Comparison of ENCODE assay signal across 15 mouse cellular contexts in the genomic region with DNA sequence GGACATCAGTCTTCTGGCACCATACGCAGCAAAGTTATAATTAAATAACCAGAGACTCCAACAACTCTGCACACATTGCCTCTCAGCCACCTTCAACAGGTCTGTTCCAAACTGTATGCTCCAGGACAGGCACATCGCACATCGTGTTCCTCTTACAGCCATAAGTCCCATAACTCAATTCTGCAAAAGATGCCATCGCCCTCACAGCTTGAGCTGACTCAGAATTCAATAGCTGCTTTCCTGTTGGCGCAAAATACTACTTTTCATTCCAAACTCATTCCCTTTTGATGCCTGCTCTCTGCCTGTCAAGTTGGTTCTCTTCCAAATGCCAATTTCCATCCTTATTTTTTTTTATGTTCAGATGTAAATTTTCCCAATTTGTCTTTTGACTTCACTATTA.
DNase-seq lines count a peak whose midpoint lies in the region; ATAC-seq and TF ChIP-seq lines count a peak whose summit lies in the region.
"Had no signal": no experiment of that assay in that cellular context is flagged by ENCODE, and none has a peak within 500 bp of the region (broad histone marks: within the 10 kb centered on the region; RNA-seq: fewer than 3 reads in every experiment).

No protein-coding gene starts in this region.

- DNase-seq in cerebellum, adult 9-11 months: peak; percentile 8
- DNase-seq in cerebellum, adult 11-12 months: no peak
- peak; percentile 17 for DNase-seq in right cerebral cortex, adult 18-20 months
- DNase-seq in right cerebral cortex, postnatal 14 days: no peak
- peak; percentile 34 to 52 for DNase-seq in layer of hippocampus, adult 8-10 months (ENCODE audit: low spot score in 2 of 2)
- no peak for DNase-seq in liver, postnatal 0 days
- DNase-seq: adrenal gland, postnatal 10 days; gastrocnemius, postnatal 10 days; heart, postnatal 4 days had no signal

- 80% methylated on average over 5 of the region's 5 CpGs for WGBS in heart, embryonic 11.5 days (ENCODE audit: insufficient replicate concordance)
- WGBS in intestine, postnatal 0 days: 83% methylated on average over 5 of the region's 5 CpGs
- WGBS in liver, postnatal 0 days (ENCODE audit: insufficient replicate concordance): 76% methylated on average over 5 of the region's 5 CpGs

- H3K4me3 ChIP-seq in heart, embryonic 11.5 days (ENCODE audit: low read depth, low read length): no peak overlapping the region
- H3K4me3 ChIP-seq in intestine, postnatal 0 days (ENCODE audit: low read depth, low read length): no peak overlapping the region
- H3K4me3 ChIP-seq in liver, postnatal 0 days (ENCODE audit: low read depth, low read length): no peak overlapping the region
- H3K4me3 ChIP-seq: heart, embryonic 10.5 days; midbrain, embryonic 12.5 days had no signal

- no peaks in the 10 kb centered on the region for H3K27me3 ChIP-seq in heart, embryonic 11.5 days (ENCODE audit: control insufficient read depth, insufficient read depth, low read length)
- H3K27me3 ChIP-seq in intestine, postnatal 0 days (replicated peaks; ENCODE audit: control insufficient read depth, insufficient read depth, low read length): no peaks in the 10 kb centered on the region
- no peaks in the 10 kb centered on the region for H3K27me3 ChIP-seq in liver, postnatal 0 days (ENCODE audit: insufficient read depth, low read length)
- H3K27me3 ChIP-seq: midbrain, embryonic 12.5 days had no signal

- no peak overlapping the region for H3K9ac ChIP-seq in heart, embryonic 11.5 days (ENCODE audit: low read depth, low read length)
- no peak overlapping the region for H3K9ac ChIP-seq in intestine, postnatal 0 days (ENCODE audit: low read depth, low read length)
- no peak overlapping the region for H3K9ac ChIP-seq in liver, postnatal 0 days (replicated peaks)
- H3K9ac ChIP-seq: midbrain, embryonic 12.5 days had no signal

- H3K9me3 ChIP-seq in heart, embryonic 11.5 days (replicated peaks; ENCODE audit: control insufficient read depth, low read length): no peaks in the 10 kb centered on the region
- no peaks in the 10 kb centered on the region for H3K9me3 ChIP-seq in intestine, postnatal 0 days (ENCODE audit: control insufficient read depth)
- no peaks in the 10 kb centered on the region; the same call in 1 of the 2 replicates for H3K9me3 ChIP-seq in liver, postnatal 0 days (ENCODE audit: low read length)
- H3K9me3 ChIP-seq: heart, embryonic 10.5 days; midbrain, embryonic 12.5 days had no signal

- H3K4me1 ChIP-seq in heart, embryonic 11.5 days (ENCODE audit: control insufficient read depth, insufficient read depth, low read length): no peaks in the 10 kb centered on the region
- H3K4me1 ChIP-seq in intestine, postnatal 0 days (replicated peaks; ENCODE audit: control insufficient read depth, insufficient read depth, low read length): no peaks in the 10 kb centered on the region
- no peaks in the 10 kb centered on the region for H3K4me1 ChIP-seq in liver, postnatal 0 days (ENCODE audit: insufficient read depth)
- H3K4me1 ChIP-seq: heart, embryonic 10.5 days; midbrain, embryonic 12.5 days had no signal

- no peak overlapping the region for H3K4me2 ChIP-seq in heart, embryonic 11.5 days
- H3K4me2 ChIP-seq in intestine, postnatal 0 days (replicated peaks; ENCODE audit: low read depth): no peak overlapping the region
- H3K4me2 ChIP-seq in liver, postnatal 0 days (ENCODE audit: low read depth, low read length): no peak overlapping the region
- H3K4me2 ChIP-seq: midbrain, embryonic 12.5 days had no signal

- no peak for ATAC-seq in heart, embryonic 11.5 days (replicated peaks; ENCODE audit: insufficient number of reproducible peaks, low FRiP score, low TSS enrichment)
- no peak for ATAC-seq in intestine, postnatal 0 days
- no peak for ATAC-seq in liver, postnatal 0 days
- ATAC-seq: intestine, embryonic 16.5 days; lung, postnatal 0 days had no signal

- H3K27ac ChIP-seq in heart, embryonic 11.5 days (ENCODE audit: low read depth, low read length): no peak overlapping the region
- no peak overlapping the region for H3K27ac ChIP-seq in intestine, postnatal 0 days (ENCODE audit: low read depth, low read length)
- H3K27ac ChIP-seq in liver, postnatal 0 days (ENCODE audit: low read depth): no peak overlapping the region
- H3K27ac ChIP-seq: heart, embryonic 10.5 days; midbrain, embryonic 12.5 days had no signal

- TF ChIP-seq CTCF in intestine, postnatal 0 days (IDR thresholded peaks at IDR 0.05; ENCODE audit: low read depth): no peak
- TF ChIP-seq CTCF in liver, postnatal 0 days (IDR thresholded peaks at IDR 0.05; ENCODE audit: low read depth): no peak

- TF ChIP-seq EP300 in liver, postnatal 0 days (IDR thresholded peaks at IDR 0.05; ENCODE audit: low read depth): no peak

- no peaks in the 10 kb centered on the region for H3K36me3 ChIP-seq in heart, embryonic 11.5 days (ENCODE audit: control insufficient read depth, insufficient read depth, low read length)
- H3K36me3 ChIP-seq in intestine, postnatal 0 days (ENCODE audit: control insufficient read depth, insufficient read depth): no peaks in the 10 kb centered on the region
- no peaks in the 10 kb centered on the region for H3K36me3 ChIP-seq in liver, postnatal 0 days (replicated peaks; ENCODE audit: insufficient read depth, low read length)
- H3K36me3 ChIP-seq: heart, embryonic 10.5 days; midbrain, embryonic 12.5 days had no signal

Comparison
In these comparisons a context has a peak if more than half of its experiments do, and no peak if none do; other contexts are left out.
1. DNase-seq: peak in cerebellum, adult 9-11 months (single experiment), right cerebral cortex, adult 18-20 months (single experiment) and layer of hippocampus, adult 8-10 months (2 of 2); none in cerebellum, adult 11-12 months (single experiment), right cerebral cortex, postnatal 14 days (single experiment) and liver, postnatal 0 days (single experiment).